Mouse (Mus musculus): ENCODE measurements around the gene Serpinb7. TPM values are rescaled to one million over a fixed set of nuclear protein-coding genes. Genes with fewer than 3 reads are reported as not detected.

The Serpinb7 gene
- polyA plus RNA-seq, 1 experiment, result not detected

DNA sequence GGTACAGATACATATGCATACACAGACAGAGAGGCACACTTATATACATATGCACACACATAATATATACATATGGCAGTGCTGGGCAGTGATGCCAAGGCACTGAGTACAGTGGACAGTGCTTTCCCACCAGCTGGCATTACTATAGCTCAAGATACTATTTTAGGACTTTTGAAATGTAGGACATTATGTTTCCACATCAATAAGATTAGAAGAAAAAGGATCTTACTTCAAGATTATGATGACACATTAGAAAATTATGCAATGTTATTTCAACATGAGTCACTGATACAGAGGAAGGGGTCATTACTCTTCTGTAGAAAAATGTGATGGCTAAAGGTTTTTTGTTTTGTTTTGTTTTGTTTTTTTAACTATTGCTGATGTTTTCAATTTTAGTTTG is 102.6 kb downstream of the Serpinb7 start:
- Histone ChIP-seq H3K27ac (ENCODE audit: control insufficient read depth, insufficient read depth, low read depth, low read length, poor library complexity) (no peak overlapping the region), H3K4me3 (replicated peaks; ENCODE audit: control insufficient read depth, low read depth, low read length) (no peak overlapping the region), H3K4me1 (ENCODE audit: control insufficient read depth, insufficient read depth, low read length) (peaks cover 2% of the 10 kb centered on the region)
- TF ChIP-seq POLR2A (IDR thresholded peaks at IDR 0.05; ENCODE audit: borderline replicate concordance, control insufficient read depth, low read depth, low read length) (no peak), CTCF (IDR thresholded peaks at IDR 0.05; ENCODE audit: control insufficient read depth, insufficient read depth, low read length) (no peak)

Other genes with a start within 250 kb of the Serpinb7 start
- gene Serpinb3b, start 121.3 kb upstream of the Serpinb7 start, polyA plus RNA-seq (2011; ENCODE audit: insufficient read depth, insufficient read length, low replicate concordance, missing spikeins), result not detected in 2 replicates
- not detected in 2 replicates for gene Serpinb3c, start 121.3 kb upstream of the Serpinb7 start, polyA plus RNA-seq (2011; ENCODE audit: insufficient read depth, insufficient read length, low replicate concordance, missing spikeins)
- 1.4 TPM in 1 of 2 replicates, not detected in the other for gene Serpinb11, start 38.5 kb upstream of the Serpinb7 start, polyA plus RNA-seq (2011; ENCODE audit: insufficient read depth, insufficient read length, low replicate concordance, missing spikeins)
- 2.5 and 3.4 TPM in 2 replicates for gene Serpinb2, start 111.8 kb downstream of the Serpinb7 start, polyA plus RNA-seq (2011; ENCODE audit: insufficient read depth, insufficient read length, low replicate concordance, missing spikeins)
- 0.50 TPM in 1 of 2 replicates, not detected in the other for gene Serpinb8, start 190.4 kb downstream of the Serpinb7 start, polyA plus RNA-seq (2011; ENCODE audit: insufficient read depth, insufficient read length, low replicate concordance, missing spikeins)

All from bone marrow, adult 2 months (tissue).